Mouse (Mus musculus): ENCODE results near the gene Gm3233.
"Not testable (repeated sequence)": the region's sequence is repeated elsewhere in the genome, so short reads cannot be mapped to it uniquely, and the experiment has no call there.

- not testable (repeated sequence) for TF ChIP-seq CTCF (IDR thresholded peaks at IDR 0.05; ENCODE audit: low read depth, low read length); POLR2AphosphoS5 (IDR thresholded peaks at IDR 0.05; ENCODE audit: insufficient replicate concordance, low read depth, low read length); TAL1 (conservative IDR thresholded peaks at IDR 0.05; ENCODE audit: low read depth, low read length)
Observed at GRCm38 (mm10) chr10:77759582-77759981, at the start of gene Gm3233.

Measured in G1E (cell line).